Mouse (Mus musculus) skeletal muscle tissue, adult 2 months (tissue): ENCODE data around the gene Npcd.
"Not testable (repeated sequence)": the region's sequence is repeated elsewhere in the genome, so short reads cannot be mapped to it uniquely, and the experiment has no call there.

Source experiments
- DNase-seq: peaks from one replicate; pipeline ENCODE4 v3.0.0-alpha.2; 2012; ENCODE audit warnings: low read depth, low spot score

Gene Npcd

GRCm38 (mm10) chr15:79830388-79830787 lies 3.6 kb downstream of the Npcd start:
- peak; percentile 61 for DNase-seq

GRCm38 (mm10) chr15:79829431-79829830 lies 4.6 kb downstream of the Npcd start:
- no peak for DNase-seq

GRCm38 (mm10) chr15:79828366-79829035 lies 5.5 kb downstream of the Npcd start:
- no peak for DNase-seq

GRCm38 (mm10) chr15:79827778-79828210 lies 6.2 kb downstream of the Npcd start:
- no peak for DNase-seq

GRCm38 (mm10) chr15:79827061-79827777 lies 6.8 kb downstream of the Npcd start:
- DNase-seq: no peak

- no peak for DNase-seq
Measured at GRCm38 (mm10) chr15:79826221-79826935, 7.7 kb downstream of the Npcd start.

- no peak for DNase-seq
Measured at GRCm38 (mm10) chr15:79825146-79825825, 8.8 kb downstream of the Npcd start.

GRCm38 (mm10) chr15:79823588-79824280 lies 10.3 kb downstream of the Npcd start:
- peak; percentile 57 for DNase-seq

- DNase-seq: no peak
Measured at GRCm38 (mm10) chr15:79822265-79823199, 11.5 kb downstream of the Npcd start.

GRCm38 (mm10) chr15:79818325-79818724 lies 15.7 kb downstream of the Npcd start:
- DNase-seq: no peak

- no peak for DNase-seq
Measured at GRCm38 (mm10) chr15:79813666-79814258, 20.3 kb downstream of the Npcd start.

- DNase-seq: not testable (repeated sequence)
Measured at GRCm38 (mm10) chr15:79812840-79813239, 21.2 kb downstream of the Npcd start.

- DNase-seq: no peak
Measured at GRCm38 (mm10) chr15:79810997-79811396, 23.0 kb downstream of the Npcd start.

- no peak for DNase-seq
Measured at GRCm38 (mm10) chr15:79810061-79810460, 24.0 kb downstream of the Npcd start.

GRCm38 (mm10) chr15:79808658-79809057 lies 25.4 kb downstream of the Npcd start:
- DNase-seq: no peak

- DNase-seq: no peak
Measured at GRCm38 (mm10) chr15:79808114-79808513, 25.9 kb downstream of the Npcd start.

- DNase-seq: no peak
Measured at GRCm38 (mm10) chr15:79807050-79807449, 27.0 kb downstream of the Npcd start.

GRCm38 (mm10) chr15:79805246-79805645 lies 28.8 kb downstream of the Npcd start:
- DNase-seq: no peak

- no peak for DNase-seq
Measured at GRCm38 (mm10) chr15:79804352-79805071, 29.5 kb downstream of the Npcd start, which contains the start of gene Nptxr. Gene Nptxr, minus strand, starts transcription at chr15:79804766.
